Mouse (Mus musculus) embryo, embryonic 11.5 days (tissue): ENCODE data around the gene Bok.

Source experiments
- DNase-seq: peaks from one replicate; pipeline ENCODE4 v3.0.0-alpha.2; 2012; ENCODE audit warnings: low read depth, low spot score

The Bok gene

DNA sequence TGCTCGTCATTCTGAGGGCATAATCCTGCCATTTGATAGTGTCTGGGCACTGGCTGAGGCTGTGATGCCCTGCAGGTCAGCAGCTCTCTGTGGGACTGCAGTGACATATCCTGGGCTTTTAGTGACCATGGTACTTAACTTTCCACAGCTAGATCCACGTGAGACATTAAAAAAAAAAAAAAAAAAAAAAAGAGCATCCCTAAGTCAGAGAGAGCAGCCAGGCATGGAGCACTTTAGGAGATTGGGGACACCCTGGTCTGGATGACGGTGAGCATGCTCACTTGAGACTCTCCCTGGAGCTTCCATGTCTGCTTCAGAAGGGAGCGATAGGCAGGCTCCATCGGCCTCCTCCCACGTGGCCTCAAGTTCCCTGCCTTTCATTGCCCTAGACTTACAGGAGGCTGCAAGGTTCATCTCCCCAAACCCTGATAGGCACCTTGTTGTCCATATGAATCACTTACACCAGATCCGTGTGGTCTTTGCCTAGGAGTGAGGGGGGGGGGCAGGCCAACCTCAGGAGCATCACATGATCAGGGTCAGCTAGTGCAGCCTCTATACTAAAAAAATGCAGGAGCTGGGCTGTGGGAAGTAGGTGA lies 4.5 kb downstream of the Bok start:
- no peak for DNase-seq

DNA sequence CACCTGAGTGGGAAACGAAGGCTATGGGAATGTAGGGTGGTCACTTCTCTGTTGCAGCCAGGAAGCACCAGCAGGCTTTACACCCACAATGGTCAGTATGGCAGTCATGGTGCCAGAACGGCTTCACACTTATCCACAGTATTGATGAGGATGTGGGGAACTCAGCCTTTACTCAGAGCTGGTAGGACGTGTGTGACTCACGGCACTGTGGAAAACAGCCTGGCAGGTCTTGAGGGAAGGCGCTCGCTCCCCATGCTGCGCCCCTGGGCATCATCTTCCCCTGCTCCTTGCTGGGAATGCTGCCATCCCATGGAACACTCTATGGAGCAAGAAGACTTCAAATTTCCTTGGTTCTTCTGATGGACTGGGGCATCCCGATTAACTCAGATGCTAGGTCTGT lies 5.6 kb downstream of the Bok start:
- no peak for DNase-seq

DNA sequence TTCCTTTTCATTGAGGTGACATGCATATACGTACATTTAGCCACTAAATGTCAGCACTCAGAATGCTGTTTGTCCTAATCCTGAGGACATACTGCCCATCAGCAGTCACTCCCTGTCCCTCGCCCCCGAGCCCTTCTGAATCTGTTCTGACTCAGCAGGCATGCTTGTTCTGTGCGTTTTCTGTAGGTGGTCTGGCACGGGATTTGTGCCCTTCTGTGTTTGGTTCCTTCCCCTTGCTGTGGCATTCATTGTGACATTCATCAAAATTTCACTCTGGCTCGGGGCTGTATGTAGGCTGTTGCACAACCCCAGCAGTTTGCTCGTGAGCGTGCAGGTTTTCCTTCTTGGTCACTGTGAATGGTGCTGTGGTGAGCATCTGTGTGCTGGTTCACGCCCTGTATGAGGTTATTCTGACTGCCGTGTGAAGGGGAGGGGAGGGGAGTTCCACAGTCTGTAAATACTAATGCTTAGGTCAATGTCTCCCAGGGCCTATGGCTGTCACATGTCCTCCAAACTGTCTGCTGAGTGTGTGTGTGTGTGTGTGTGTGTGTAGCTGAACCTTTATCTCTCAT lies 6.4 kb downstream of the Bok start:
- no peak for DNase-seq

DNA sequence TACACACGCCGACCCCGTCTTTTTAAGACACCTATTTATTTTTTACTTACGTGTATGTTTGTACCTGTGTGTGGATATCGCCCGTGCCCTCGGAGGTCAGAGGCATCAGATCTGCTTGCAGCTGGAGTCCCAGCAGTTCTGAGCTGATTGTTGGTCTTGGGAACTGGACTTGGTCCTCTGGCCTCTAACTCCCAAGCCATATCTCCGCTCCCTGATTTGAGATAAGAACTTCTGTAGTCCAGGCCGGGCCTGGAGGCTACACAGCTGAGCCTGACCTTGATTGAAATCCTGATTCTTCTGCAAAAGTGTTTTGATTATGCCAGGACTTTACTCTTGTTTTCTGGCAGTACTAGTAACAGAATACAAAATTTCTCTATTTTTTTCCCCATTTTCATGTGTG lies 7.3 kb downstream of the Bok start:
- DNase-seq, result no peak

DNA sequence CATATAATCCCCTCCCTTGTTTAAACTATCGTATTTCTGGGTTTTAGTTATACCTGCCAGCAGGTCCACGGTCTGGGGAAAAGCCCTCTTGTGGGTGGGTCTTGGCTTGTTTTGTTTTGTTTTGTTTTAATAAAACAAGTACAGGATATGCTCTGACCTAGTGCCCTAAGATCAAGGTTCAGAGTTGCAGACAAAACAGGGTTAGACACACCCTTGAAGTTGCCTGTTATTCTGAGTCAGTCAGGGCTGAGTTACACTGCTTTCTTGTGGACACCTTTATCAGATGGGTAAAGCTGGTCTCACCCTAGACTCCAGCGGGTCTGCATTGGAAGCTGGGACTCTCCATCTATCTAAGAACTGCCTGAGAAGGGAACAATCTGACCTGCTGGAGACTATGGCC lies 8.0 kb downstream of the Bok start:
- DNase-seq, result no peak

DNA sequence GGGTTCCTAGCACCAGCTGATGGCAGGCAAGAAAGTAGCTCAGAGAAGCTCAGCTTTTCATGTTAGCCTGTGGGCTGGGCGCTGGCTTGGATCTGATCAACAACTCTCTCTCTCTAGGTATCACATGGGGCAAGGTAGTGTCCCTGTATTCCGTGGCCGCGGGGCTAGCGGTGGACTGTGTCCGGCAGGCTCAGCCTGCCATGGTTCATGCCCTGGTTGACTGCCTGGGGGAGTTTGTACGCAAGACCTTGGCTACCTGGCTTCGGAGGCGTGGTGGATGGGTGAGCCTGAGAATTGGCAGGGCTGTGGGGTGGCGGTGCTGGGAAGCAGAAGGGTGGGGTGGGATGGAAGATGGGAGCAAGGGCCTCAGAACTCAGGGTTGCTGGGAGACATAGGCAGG lies 8.5 kb downstream of the Bok start:
- no peak for DNase-seq

DNA sequence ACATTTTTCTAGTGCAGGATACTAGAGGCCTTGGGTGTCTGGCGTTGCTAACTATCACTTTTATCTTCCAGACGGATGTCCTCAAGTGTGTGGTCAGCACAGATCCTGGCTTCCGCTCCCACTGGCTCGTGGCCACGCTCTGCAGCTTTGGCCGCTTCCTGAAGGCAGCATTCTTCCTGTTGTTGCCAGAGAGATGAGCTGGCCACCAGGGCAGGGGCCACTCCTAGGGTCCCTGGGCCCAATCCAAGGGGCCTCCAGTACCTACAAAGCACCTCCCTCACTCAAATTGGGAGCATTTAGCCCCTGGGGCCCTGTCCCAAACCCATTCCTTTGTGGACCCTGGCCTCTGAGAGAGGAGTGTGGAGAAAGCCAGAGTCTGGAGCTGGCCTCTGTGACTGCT lies 9.5 kb downstream of the Bok start:
- no peak for DNase-seq

DNA sequence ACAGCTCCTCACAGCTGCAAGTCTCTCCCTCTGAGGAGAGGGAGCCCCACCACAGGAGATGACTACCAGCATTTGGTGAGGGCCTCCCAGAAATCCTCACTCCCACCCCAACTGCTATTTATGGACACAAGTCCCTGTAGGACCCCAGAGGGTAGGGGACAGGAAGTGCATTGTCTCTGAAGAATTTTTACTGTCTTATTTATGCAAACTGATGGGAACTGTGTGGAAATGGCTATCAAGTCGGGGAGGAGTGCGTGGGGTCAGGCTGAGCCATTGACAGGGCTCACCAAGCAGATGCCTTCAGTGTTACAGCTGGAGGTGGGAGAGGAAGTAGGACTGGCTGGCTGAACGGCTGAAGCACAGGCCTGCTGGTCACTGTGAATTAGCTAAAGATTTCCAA lies 11.9 kb downstream of the Bok start:
- no peak for DNase-seq

DNA sequence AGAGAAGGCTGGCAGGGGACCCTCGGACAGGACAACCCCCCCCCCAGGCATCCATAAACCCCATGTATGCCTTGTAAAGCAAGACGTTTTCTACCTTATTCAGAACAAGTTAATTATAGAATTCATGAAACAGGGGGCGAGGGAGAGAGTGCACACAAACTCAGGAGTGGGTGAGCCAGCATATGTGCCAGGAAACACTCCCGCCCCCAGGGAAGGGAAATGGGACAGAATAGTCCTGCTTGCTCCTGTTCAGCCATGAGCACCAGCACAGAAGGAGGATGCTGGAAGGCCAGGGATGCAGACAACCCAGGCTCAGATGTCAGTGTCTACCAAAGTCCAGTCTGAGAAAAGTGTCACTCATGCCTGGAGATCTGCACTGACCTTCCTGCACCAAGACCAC lies 13.7 kb downstream of the Bok start:
- DNase-seq, result no peak

DNA sequence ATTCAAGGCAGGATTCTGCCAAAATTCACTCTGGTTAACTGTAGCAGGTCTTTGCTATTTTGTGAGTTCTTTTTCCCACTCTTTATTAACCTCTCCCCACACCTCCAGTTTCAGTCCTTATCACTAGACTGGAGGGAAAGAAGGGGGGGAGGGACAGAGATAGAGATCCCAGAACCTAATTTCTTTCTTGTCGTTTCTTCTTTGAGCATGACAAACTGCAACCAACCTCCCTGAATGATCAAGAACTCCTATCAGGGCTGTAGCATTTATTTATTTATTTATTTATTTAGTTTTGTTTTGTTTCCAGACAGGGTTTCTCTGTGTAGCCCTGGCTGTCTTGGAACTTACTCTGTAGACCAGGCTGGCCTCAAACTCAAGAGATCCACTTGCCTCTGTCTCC lies 16.6 kb downstream of the Bok start:
- no peak for DNase-seq

DNA sequence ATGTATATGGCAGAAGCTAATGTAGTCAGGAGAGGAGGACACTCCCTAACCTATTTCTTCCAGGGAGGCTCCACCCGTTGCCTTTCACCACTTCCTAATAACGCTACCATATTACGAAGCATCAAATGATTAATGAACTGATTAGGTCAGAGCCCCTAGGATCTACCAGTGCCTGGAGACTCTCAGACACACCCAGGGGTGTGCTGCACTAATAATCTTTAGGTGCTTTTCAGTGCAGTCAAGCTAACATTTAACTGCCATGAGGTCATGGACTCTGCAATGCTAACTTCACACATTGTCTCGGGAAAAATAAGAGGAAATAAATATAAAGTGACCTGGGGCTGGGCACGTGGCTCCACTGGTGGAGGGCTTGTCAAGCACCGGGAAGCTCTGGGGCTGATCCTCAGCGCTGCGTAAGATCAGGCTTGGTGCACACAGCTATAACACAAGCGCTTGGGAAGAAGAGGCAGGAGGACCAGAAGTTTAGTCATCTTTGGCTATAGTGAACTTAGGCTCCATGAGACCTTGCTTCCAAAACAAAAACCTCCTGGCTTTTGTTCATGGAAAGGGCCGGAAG lies 18.1 kb downstream of the Bok start:
- DNase-seq, result no peak

DNA sequence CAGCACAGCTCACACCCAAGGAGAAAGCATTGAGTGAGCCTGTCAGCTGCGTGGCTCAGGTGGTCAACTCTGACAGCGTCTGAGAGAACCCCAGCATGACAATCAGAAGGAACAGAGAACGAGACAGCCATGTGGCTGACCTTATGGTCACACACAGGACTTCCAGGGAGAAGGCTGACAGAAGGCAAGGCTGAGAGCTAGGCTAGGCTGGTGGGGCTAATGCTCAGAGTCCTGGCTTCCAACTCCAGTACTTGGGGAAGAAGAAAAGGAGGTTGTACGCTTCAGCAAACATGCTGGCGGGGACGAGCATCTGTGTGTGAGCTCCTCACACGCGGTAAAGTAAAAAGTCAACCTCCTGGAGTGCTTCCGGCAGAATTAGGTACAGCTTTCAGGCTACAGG lies 18.9 kb downstream of the Bok start:
- DNase-seq, result no peak

DNA sequence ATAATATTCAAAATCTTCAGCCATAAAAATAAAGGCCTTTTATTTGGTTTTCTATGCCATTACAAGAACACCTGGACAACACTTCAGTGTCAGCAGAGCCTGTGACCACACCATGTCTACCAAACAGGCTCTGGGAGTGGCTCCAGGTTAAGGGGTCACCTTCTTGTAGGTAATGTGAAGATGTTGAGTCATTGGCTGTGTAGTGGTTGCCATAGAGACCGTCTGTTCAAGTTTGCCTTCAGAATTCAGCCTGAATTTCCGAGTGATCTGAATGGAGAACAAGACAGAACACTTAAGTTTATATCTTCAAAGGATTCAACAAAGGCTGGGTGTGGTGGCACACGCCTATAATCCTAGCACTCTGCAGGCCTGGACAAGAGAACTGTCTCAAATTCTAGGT lies 19.9 kb downstream of the Bok start:
- no peak for DNase-seq

DNA sequence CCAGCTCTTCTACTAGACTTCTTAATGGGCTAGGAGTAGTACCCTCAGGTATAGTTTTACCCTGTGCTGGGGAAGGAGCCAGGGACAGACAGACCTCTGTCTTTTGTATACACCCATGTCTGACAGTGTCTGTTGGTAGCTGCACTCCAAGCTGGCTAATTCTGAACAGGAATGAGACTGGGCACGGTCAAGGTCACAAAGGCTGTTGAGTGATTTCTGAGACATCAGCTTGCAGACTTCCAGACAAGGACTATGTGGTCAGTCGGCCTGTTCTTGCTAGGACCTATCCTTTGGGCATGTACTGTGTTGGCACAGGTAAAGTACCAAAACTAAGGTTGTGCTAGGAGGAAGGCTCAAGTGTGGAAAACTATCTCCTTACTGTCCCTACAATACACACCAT lies 30.7 kb downstream of the Bok start:
- DNase-seq, result no peak

DNA sequence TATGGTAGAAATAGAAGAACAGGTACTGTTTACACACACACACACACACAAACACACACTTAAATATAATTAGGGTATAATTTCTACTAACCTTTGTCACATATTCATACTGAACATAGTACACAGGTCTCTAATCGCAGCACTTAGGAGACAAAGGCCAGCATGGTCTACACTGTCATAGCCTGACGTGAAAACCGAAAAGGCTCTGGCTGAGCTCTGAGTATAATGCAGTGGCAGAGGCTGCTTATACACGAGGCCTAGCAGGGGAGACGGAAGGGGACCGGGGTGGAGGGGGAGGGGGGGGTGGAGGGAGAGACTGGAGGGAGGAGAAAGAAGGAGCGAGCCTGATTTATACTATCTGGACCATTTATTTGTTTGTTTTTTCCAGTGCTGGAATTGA lies 36.1 kb downstream of the Bok start:
- no peak for DNase-seq

DNA sequence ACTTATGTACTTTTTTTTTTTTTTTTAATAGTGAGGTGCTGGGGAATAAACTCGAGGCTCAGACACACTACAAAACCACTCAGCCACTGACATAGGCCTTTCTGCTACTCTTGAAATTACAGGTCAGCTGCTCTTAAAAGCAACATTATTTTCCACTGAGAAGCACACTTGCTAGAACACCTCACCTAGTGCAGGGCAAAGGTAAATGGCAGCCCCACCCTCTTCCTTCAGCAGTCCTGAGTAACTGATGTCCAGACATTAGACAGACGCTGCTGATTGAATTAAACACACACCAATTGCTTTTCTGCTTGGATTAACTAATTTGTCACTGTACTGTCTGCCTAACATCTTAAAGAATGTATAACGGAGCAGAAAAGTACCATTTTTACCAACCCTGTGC lies 39.2 kb downstream of the Bok start:
- DNase-seq, result no peak

DNA sequence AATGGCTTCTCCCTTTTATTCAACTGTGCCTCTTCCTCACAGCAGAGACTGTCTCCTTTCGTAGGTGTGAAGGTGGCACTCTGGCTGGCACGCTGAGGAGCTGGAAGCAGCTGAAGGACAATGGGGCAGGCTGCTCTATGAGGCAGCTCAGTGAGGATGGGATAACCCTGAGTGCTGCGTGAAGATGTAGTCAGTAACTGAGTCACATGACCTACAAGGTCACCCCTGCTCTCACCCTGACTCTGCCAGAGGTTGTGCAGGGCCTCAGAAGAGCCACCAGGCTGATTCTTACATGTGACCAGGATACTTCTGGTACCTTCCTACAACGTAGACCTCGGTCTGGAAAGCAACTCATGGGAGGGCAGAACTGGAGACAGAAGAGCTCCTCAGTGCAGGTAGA lies 40.2 kb downstream of the Bok start:
- no peak for DNase-seq

DNA sequence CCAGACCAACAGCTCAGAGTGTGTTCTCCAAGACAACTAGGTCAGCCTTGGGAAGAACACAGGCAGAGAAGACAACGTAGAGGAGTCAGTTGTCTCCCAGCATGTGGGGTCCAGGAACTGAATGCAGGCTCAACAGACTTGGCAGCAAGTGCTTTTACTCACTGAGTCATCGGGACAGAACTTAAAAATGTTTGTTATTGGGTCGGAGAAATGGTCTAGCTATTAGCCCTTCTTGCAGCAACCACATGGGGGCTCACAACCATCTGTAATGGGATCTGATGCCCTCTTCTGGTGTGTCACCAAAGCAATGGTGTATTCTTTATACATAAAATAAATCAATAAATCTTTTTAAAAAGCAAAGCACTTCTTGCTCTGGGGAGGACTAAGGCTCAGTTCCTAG lies 40.7 kb downstream of the Bok start:
- DNase-seq, result no peak

DNA sequence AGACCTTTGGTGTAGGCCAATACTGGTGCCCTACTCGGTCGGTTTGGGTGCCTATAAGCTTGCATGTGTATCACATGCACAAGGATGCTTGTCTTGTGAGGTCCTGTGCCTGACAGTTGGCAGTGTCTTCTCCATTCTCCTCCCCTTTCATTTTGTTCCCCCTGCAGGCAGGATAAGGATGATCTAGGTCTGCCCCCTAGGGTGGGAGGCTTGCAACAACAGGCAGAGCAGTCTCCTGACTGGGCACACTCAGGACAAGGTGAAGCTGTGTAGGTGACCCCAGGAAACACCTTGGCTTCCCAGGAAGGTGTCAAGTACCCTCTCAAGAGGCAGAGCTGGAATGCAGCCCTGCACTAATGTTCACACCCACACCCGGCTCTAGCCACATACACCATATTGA lies 41.5 kb downstream of the Bok start:
- peak; percentile 17 for DNase-seq

DNA sequence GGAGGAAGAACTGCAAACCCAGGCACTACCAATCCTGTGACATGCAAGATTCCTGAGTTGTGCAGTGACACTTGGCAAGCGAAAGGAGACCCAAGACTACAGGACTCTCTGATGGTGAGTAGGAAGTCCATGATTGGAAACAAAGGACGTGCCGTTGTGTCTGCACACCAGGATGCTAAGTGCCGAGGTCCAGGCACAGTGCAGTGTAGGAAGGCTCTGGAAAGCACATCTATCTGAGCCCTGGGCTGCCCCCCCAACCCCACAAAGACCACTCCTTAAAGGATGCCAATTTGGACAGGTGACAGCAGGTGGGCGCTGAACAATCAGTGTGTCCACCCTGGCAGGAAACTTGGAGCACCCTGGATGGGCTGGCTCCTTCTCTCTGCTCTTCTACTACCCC lies 45.6 kb downstream of the Bok start:
- DNase-seq, result no peak

DNA sequence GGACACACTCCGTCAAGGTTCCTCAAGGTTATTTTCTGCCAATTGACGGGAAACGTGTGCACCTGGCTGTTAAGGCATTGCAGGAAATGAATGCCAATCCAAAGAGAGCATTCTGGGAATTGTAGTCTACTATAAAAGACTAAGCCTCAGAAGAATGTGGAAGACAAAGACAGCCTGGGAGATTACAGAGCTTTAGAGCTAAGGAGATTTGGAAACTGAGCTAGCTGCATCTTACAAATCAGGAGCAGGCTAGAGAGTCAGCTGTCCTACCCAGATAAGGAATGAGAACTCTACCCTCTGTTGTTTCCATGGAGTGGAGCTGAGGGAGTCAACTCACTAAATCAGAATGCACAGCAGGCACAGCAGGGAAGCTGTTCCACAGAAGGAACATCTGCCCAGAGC lies 46.4 kb downstream of the Bok start:
- no peak for DNase-seq

DNA sequence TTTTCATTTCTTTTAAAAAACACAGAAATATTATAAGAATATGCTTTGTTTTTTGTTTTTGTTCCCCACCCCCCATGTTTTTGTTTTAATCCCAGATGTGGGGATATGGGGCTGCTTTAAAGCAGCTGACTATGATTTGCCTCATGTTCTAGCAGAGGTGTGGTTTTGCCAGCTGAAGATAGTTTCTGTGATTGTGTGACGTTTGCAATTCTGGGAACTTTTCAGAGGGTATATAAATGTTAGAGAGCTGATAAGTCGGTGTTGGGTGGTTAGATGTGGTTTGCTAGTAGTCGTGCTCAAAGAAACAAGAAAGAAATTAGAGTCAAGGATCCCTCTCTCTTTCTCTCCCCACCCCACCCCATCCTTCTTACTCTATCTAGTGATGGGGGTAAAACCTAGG lies 50.4 kb downstream of the Bok start:
- no peak for DNase-seq

DNA sequence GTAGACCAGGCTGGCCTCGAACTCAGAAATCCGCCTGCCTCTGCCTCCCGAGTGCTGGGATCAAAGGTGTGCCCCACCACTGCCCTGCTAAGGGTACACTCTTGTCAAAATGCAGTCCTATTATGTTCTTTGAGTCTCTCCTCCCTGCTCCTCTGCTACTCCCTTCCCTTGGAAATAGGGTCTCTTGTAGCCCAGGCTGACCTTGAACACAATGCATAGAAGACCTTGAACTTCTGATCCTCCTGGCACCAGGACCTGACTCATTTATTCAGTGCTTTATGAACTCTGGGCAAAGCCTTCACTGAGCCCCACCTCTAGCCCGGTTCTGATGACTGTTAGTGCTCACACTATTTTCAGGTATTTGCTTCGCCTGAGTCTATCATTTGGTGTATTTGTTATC lies 52.3 kb downstream of the Bok start:
- no peak for DNase-seq

DNA sequence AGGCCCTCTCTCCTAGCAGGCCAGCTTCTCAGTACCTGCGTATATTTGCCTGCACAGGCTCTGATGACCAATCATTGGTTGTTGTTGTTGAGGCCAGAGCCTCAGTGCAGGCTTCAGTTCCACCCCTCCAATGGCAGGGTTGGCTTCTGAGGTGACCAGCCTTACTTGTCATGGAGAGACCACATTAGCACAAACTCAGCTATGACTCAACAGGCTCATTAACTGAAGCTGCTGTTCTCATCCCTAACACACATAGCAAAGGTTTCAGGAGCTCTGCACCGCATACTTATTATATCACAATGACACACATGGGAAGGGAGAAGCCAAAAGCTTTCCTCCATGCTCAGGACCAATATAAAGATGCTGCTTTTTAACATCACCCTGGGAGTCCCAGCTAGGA lies 55.2 kb downstream of the Bok start:
- DNase-seq, result no peak
